Mouse (Mus musculus) lung, adult 2 months (tissue): ENCODE measurements around the gene Trpv3.

Experiments used
- CTCF ChIP-seq: fragments of 200-500 bp; IDR thresholded peaks from 2 replicates; pipeline ENCODE4 v1.5.1; 2011; ENCODE audit warnings: mild to moderate bottlenecking, low read length, control low read depth; ENCODE audit not compliant: insufficient read depth
- POLR2A ChIP-seq: fragments of 200-500 bp; IDR thresholded peaks from 2 replicates; pipeline ENCODE4 v1.6.1; 2011; ENCODE audit warnings: low read depth, mild to moderate bottlenecking, control low read depth, low read length, borderline replicate concordance; ENCODE audit errors: extremely low read depth

GRCm38 (mm10) chr11:73242199-73242598 is 25.0 kb upstream of the Trpv3 start:
- TF ChIP-seq POLR2A: no peak
- TF ChIP-seq CTCF: no peak
